Mouse (Mus musculus): ENCODE results near the gene Olfr574. TPM values are rescaled to one million over a fixed set of nuclear protein-coding genes. Genes with fewer than 3 reads are reported as not detected.

Gene Olfr574
- polyA plus RNA-seq (2017; shearing (Covaris generic)): not detected

DNA sequence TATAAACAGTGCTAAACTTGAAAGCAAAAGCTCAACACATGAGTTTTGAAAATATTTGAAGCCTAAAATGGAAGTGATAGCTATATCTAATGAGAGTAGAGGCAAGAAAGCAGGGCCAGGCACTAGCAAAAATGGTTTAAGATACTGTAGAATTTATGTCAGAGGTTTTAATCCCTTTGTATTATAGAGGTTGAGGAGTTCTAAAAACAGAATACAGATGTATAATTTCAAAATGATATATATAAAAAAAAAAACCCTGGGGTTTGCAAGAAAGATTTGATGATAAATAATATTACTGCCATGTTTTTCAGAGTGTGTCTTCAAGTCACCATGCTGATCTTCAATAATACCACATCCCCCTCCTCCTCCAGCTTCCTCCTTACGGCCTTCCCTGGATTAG, at the start of gene Olfr574:
TSS of gene Olfr574 (plus strand) at position 301 of the 400 bp plus-strand sequence.

GRCm38 (mm10) chr7:102917032-102917875, 31.0 kb upstream of the Olfr574 start, which contains the start of gene Olfr571:
Olfr571 (minus strand) TSS chr7:102917536.

GRCm38 (mm10) chr7:102924109-102924508, 24.2 kb upstream of the Olfr574 start, which contains the start of gene Olfr572:
Olfr572 (plus strand) TSS chr7:102924409.

GRCm38 (mm10) chr7:102942475-102942874, 5.8 kb upstream of the Olfr574 start, which contains the start of gene Olfr573-ps1:
Olfr573-ps1 (minus strand) TSS chr7:102942575.

DNA sequence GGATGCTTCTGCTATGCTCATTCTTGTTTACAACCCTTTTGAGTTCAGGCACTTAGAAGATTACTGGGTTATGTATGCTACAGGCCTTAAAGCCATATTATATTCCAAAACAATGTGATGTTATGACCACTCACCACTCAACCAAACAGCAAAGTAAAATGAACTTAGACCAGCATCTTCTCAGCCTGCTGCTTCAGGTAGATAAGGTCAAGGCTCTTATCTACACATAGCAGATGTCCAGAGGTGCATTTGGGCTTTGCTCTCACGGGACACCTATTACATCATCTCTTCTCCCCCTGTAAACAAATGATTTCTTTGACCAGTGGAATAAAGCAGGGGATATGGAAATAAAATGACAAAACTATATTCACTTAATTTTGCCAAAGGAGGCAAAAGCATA, 10.3 kb downstream of the Olfr574 start, which contains the start of gene Olfr575:
TSS of gene Olfr575 (minus strand) at position 183 of the 400 bp plus-strand sequence.

DNA sequence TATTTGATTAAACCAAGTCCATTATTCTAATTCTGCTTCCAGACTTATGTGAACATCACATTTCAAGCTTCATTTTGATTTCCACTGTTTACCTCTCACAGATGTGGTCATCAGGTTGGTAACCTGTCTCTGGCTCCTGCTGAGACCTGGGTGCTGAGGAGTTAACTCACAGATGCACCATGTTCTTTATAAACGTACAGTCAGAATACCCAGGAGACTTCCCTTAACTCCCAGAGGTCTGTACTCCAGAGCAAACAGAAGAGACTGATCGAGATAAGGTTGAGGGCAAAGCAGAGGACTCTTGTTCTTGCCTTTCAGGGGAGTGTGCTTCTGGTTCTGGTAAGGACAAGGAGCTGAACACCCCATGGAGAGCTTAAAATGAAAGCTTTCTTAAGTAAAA, 14.1 kb downstream of the Olfr574 start, which contains the start of gene Olfr576:
TSS of gene Olfr576 (plus strand) at position 301 of the 400 bp plus-strand sequence.

DNA sequence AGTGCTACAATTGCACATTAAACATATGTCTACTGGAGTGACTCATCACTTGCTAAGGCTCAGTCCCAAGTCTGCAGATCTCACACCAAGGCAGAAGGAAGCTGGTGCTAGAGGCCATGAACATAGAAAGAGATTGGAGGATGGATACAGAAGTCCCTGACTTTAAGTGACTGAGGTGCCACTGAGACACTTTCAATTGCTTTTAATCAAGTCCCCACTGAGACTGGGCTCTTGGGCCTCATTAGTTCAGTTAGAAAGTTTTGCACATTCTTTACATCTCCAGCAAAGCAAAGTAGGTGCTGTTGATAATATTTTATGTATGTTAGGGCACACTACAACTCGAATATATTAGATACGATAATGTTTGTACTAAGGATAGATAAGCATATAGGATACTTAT, 27.6 kb downstream of the Olfr574 start, which contains the start of gene Olfr577:
TSS of gene Olfr577 (minus strand) at position 101 of the 400 bp plus-strand sequence.

DNA sequence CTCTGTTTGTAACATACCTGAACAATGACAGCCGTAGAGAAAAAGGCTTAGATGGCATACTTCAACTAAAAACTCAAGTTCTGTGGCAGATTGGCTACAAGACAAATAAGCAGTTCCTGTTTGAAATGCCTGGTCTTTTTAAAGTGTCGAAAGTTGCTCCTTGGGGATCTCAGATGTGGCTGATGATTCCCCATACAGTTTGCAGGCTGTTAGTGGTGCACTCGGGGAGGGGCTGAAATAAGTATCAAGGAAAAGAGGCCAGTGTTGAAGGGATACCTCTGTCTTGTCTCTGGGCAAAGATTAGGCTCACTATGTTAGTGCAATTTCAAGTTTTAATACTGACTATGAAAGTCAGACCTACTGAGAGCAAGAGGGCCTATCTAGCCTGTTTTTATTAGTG, 41.0 kb downstream of the Olfr574 start, which contains the start of gene Olfr578:
TSS of gene Olfr578 (minus strand) at position 101 of the 400 bp plus-strand sequence.

Other genes starting within 250 kb of the Olfr574 start
- gene Olfr558, start 246.3 kb upstream of the Olfr574 start, polyA plus RNA-seq (2017; shearing (Covaris generic)): not detected
- not detected for gene Olfr33, start 229.4 kb upstream of the Olfr574 start, polyA plus RNA-seq (2017; shearing (Covaris generic))
- not detected for gene Olfr559, start 221.0 kb upstream of the Olfr574 start, polyA plus RNA-seq (2017; shearing (Covaris generic))
- not detected for gene Olfr560, start 189.1 kb upstream of the Olfr574 start, polyA plus RNA-seq (2017; shearing (Covaris generic))
- gene Olfr78, start 189.0 kb upstream of the Olfr574 start, polyA plus RNA-seq (2017; shearing (Covaris generic)): not detected
- gene Olfr561, start 177.2 kb upstream of the Olfr574 start, polyA plus RNA-seq (2017; shearing (Covaris generic)): not detected
- not detected for gene Olfr564, start 145.0 kb upstream of the Olfr574 start, polyA plus RNA-seq (2017; shearing (Covaris generic))
- gene Olfr566, start 89.7 kb upstream of the Olfr574 start, polyA plus RNA-seq (2017; shearing (Covaris generic)): not detected
- not detected for gene Olfr568, start 71.3 kb upstream of the Olfr574 start, polyA plus RNA-seq (2017; shearing (Covaris generic))
- not detected for gene Olfr569, start 57.6 kb upstream of the Olfr574 start, polyA plus RNA-seq (2017; shearing (Covaris generic))
- gene Olfr570, start 53.9 kb upstream of the Olfr574 start, polyA plus RNA-seq (2017; shearing (Covaris generic)): not detected
- gene Olfr571, start 30.9 kb upstream of the Olfr574 start, polyA plus RNA-seq (2017; shearing (Covaris generic)): not detected
- not detected for gene Olfr572, start 24.1 kb upstream of the Olfr574 start, polyA plus RNA-seq (2017; shearing (Covaris generic))
- not detected for gene Olfr573-ps1, start 5.9 kb upstream of the Olfr574 start, polyA plus RNA-seq (2017; shearing (Covaris generic))
- gene Olfr575, start 10.3 kb downstream of the Olfr574 start, polyA plus RNA-seq (2017; shearing (Covaris generic)): not detected
- gene Olfr576, start 14.2 kb downstream of the Olfr574 start, polyA plus RNA-seq (2017; shearing (Covaris generic)): not detected
- gene Olfr577, start 27.5 kb downstream of the Olfr574 start, polyA plus RNA-seq (2017; shearing (Covaris generic)): not detected
- not detected for gene Olfr578, start 40.9 kb downstream of the Olfr574 start, polyA plus RNA-seq (2017; shearing (Covaris generic))
- not detected for gene Olfr582, start 89.6 kb downstream of the Olfr574 start, polyA plus RNA-seq (2017; shearing (Covaris generic))
- not detected for gene Olfr583, start 102.8 kb downstream of the Olfr574 start, polyA plus RNA-seq (2017; shearing (Covaris generic))
- gene Olfr584, start 133.4 kb downstream of the Olfr574 start, polyA plus RNA-seq (2017; shearing (Covaris generic)): not detected
- gene Olfr585, start 149.3 kb downstream of the Olfr574 start, polyA plus RNA-seq (2017; shearing (Covaris generic)): not detected
- gene Olfr586, start 177.2 kb downstream of the Olfr574 start, polyA plus RNA-seq (2017; shearing (Covaris generic)): not detected
- not detected for gene Olfr588-ps1, start 192.4 kb downstream of the Olfr574 start, polyA plus RNA-seq (2017; shearing (Covaris generic))
- gene Olfr589, start 207.9 kb downstream of the Olfr574 start, polyA plus RNA-seq (2017; shearing (Covaris generic)): not detected
- gene Olfr591, start 229.9 kb downstream of the Olfr574 start, polyA plus RNA-seq (2017; shearing (Covaris generic)): not detected
- gene Olfr592, start 236.3 kb downstream of the Olfr574 start, polyA plus RNA-seq (2017; shearing (Covaris generic)): 0.11 TPM

All from inflammation-experienced regulatory T-cells, adult 16 weeks (primary cell).